Mouse (Mus musculus) kidney, adult 2 months (tissue): Measurements from ENCODE around the gene A130010J15Rik. TPM values are rescaled to one million over a fixed set of nuclear protein-coding genes. Genes with fewer than 3 reads are reported as not detected.

Source experiments
- DNase-seq: peaks from one replicate; pipeline ENCODE4 v3.0.0; 2021
- H3K27ac ChIP-seq: fragments of 200-500 bp; 2 replicates; pipeline ENCODE4 v1.5.1; 2012; ENCODE audit warnings: low read depth, low read length, control low read depth, inconsistent platforms; ENCODE audit not compliant: insufficient read depth
- H3K27me3 ChIP-seq: fragments of 200-500 bp; replicated peaks from 2 replicates; pipeline ENCODE4 v1.6.1; 2012; ENCODE audit warnings: mild to moderate bottlenecking, moderate library complexity, low read length, inconsistent platforms; ENCODE audit not compliant: control insufficient read depth, insufficient read depth
- H3K36me3 ChIP-seq: fragments of 200-500 bp; 2 replicates; pipeline ENCODE4 v1.6.1; 2012; ENCODE audit warnings: mild to moderate bottlenecking, moderate library complexity, low read length, inconsistent platforms; ENCODE audit not compliant: control insufficient read depth, insufficient read depth
- H3K4me1 ChIP-seq: fragments of 200-500 bp; 2 replicates; pipeline ENCODE4 v1.6.1; 2011; ENCODE audit warnings: low read length; ENCODE audit not compliant: control insufficient read depth, insufficient read depth
- H3K4me3 ChIP-seq: fragments of 200-500 bp; 2 replicates; pipeline ENCODE4 v1.5.1; 2011; ENCODE audit warnings: mild to moderate bottlenecking, low read depth, low read length, control low read depth; ENCODE audit not compliant: insufficient read depth
- CTCF ChIP-seq: fragments of 200-500 bp; conservative IDR thresholded peaks from 2 replicates; pipeline ENCODE4 v1.5.1; 2011; ENCODE audit warnings: low read depth, mild to moderate bottlenecking, control low read depth, low read length, moderate library complexity, mixed read lengths; ENCODE audit not compliant: insufficient read depth, insufficient read length
- POLR2A ChIP-seq: fragments of 200-500 bp; IDR thresholded peaks from one replicate; pipeline ENCODE4 v1.6.1; 2011; ENCODE audit warnings: low read depth, low read length, control low read depth
- WGBS: fragments of 180-500 bp; shearing (Covaris S2); methylation state at CpG from one replicate; pipeline ENCODE4 v1.1.7; 2018; 5-methylcytosine and 5-hydroxymethylcytosine counted together
- polyA plus RNA-seq: library from polyadenylated mRNA; depleted of rRNA; stranded (reverse); fragments of >200 nt; gene quantifications from 2 replicates; pipeline ENCODE4 v1.2.3, GENCODE M21; 2012

A130010J15Rik gene
- polyA plus RNA-seq, 1 experiment = 2.8 TPM

DNA sequence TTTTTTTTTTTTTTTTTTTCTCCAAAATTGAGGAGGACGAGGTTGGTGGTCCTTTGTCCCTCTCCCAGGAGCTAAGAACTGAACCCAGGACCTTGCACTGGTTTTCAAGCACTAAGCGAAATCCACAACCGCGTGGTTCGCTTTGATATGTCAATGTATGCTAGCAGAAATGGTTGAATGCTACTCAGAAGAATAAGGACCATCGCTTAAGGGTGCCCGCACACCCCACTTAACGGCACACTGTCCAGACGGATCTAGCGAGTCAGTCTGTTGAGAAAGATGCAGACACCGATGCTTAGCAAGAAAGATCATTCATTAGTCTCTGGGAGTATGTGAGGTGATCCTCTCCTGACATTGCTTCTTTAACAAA, 37.4 kb upstream of the A130010J15Rik start:
- no peaks in the 10 kb centered on the region for H3K27me3 ChIP-seq
- TF ChIP-seq POLR2A = no peak
- no peak for TF ChIP-seq CTCF
- H3K27ac ChIP-seq = no peak overlapping the region
- peaks cover 8% of the 10 kb centered on the region; the same call in 1 of the 2 replicates for H3K4me1 ChIP-seq
- no peaks in the 10 kb centered on the region for H3K36me3 ChIP-seq
- WGBS = 31% methylated on average over 11 of the region's 11 CpGs
- no peak for DNase-seq
- peak overlapping the region; percentile 6; the same call in 1 of the 2 replicates for H3K4me3 ChIP-seq

- WGBS = 73% methylated on average over 8 of the region's 8 CpGs
- no peak overlapping the region for H3K4me3 ChIP-seq
- TF ChIP-seq POLR2A (no peak), CTCF (no peak)
Observed at GRCm38 (mm10) chr1:193130839-193131238, 37.0 kb upstream of the A130010J15Rik start.

GRCm38 (mm10) chr1:193131311-193131948, 36.4 kb upstream of the A130010J15Rik start:
- 57% methylated on average over 6 of the region's 6 CpGs for WGBS
- no peaks in the 10 kb centered on the region for H3K27me3 ChIP-seq
- no peak for DNase-seq
- peaks cover 8% of the 10 kb centered on the region; the same call in 1 of the 2 replicates for H3K4me1 ChIP-seq
- TF ChIP-seq POLR2A (no peak), CTCF (no peak)
- H3K4me3 ChIP-seq = no peak overlapping the region
- H3K27ac ChIP-seq = no peak overlapping the region
- no peaks in the 10 kb centered on the region for H3K36me3 ChIP-seq

More at GRCm38 (mm10) chr1:193130839-193131238, 37.0 kb upstream of the A130010J15Rik start:
- no peak overlapping the region for H3K27ac ChIP-seq
- H3K27me3 ChIP-seq = no peaks in the 10 kb centered on the region
- DNase-seq = no peak
- peaks cover 8% of the 10 kb centered on the region; the same call in 1 of the 2 replicates for H3K4me1 ChIP-seq
- H3K36me3 ChIP-seq = no peaks in the 10 kb centered on the region

DNA sequence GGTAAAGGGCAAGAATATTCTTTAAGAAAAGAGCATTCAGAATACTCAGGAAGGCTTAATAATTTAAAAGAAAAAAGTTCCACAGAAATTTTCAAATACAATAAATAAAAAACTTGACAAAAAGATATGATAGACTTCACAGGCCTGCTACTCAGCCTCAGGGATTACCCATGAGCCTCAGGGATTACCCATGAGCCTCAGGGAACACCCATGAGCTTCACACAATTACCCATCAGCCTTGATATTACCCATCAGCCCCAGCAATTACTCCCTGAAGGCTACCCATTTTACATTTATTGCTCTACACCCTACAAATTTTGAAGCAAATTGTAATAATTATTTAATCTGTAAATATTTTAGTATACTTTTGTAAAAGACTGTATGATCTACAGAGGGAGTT, 35.5 kb upstream of the A130010J15Rik start:
- H3K36me3 ChIP-seq = no peaks in the 10 kb centered on the region
- peaks cover 8% of the 10 kb centered on the region; the same call in 1 of the 2 replicates for H3K4me1 ChIP-seq
- no peak overlapping the region for H3K4me3 ChIP-seq
- H3K27ac ChIP-seq = no peak overlapping the region
- TF ChIP-seq CTCF (no peak), POLR2A (no peak)
- no peaks in the 10 kb centered on the region for H3K27me3 ChIP-seq
- no peak for DNase-seq

DNA sequence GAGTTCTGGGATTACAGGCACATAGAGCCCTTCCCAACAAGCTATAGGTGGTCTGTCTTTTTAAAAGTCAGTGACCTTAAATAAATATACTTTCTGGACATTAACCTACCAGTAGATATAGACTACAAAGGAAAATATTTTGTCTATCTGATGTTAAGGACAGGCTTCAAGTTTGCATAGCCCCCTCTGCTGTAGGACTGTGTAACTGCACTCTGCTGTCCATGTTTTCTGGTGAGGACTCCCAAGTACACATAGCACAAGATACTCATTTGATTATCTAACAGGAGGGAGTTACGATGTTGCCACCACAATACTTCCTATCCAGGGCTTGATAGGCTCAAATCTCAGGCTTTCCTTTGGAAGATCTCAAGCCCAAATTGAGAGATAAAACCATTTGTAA, 34.1 kb upstream of the A130010J15Rik start:
- no peak for DNase-seq
- no peaks in the 10 kb centered on the region for H3K36me3 ChIP-seq
- TF ChIP-seq CTCF (no peak; the same call in 1 of the 2 replicates), POLR2A (no peak)
- no peak overlapping the region for H3K4me3 ChIP-seq
- H3K27me3 ChIP-seq = no peaks in the 10 kb centered on the region
- WGBS = 78% methylated on average over 1 of the region's 1 CpGs
- no peak overlapping the region for H3K27ac ChIP-seq
- H3K4me1 ChIP-seq = peaks cover 8% of the 10 kb centered on the region; the same call in 1 of the 2 replicates

DNA sequence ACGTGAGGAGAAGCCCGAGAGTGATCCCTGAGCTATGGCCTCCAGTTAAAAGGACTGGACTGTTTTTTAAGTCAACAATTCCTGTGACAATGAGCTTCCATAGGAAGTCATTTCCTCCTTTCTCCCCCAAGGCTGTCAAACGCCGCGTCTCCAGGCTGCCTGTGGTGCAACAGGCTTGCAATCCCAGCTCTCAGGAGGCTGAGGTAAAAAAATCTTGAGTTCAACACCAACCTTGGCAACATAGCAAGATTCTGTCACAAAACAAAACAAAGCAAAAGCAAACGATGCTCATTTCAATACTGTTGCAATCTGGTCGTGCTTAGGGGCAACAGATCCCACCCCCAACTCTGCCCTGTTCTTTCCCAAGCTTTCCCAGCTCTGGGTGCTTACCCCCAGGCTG, 29.8 kb upstream of the A130010J15Rik start:
- H3K4me1 ChIP-seq = peaks cover 3% of the 10 kb centered on the region; the same call in 1 of the 2 replicates
- H3K27ac ChIP-seq = no peak overlapping the region
- H3K4me3 ChIP-seq = no peak overlapping the region
- 27% methylated on average over 7 of the region's 7 CpGs for WGBS
- TF ChIP-seq CTCF (no peak), POLR2A (no peak)
- no peaks in the 10 kb centered on the region for H3K27me3 ChIP-seq
- no peaks in the 10 kb centered on the region for H3K36me3 ChIP-seq
- no peak for DNase-seq

- Histone ChIP-seq H3K4me1 (peaks cover 3% of the 10 kb centered on the region; the same call in 1 of the 2 replicates), H3K4me3 (no peak overlapping the region), H3K27ac (no peak overlapping the region), H3K36me3 (no peaks in the 10 kb centered on the region), H3K27me3 (no peaks in the 10 kb centered on the region)
- peak; percentile 20 for DNase-seq
- 18% methylated on average over 3 of the region's 3 CpGs for whole genome bisulfite sequencing
- TF ChIP-seq POLR2A (no peak), CTCF (no peak)
Observed at GRCm38 (mm10) chr1:193138669-193139068, 29.2 kb upstream of the A130010J15Rik start.
